Mouse (Mus musculus): Measurements from ENCODE around the gene Abhd5. TPM values are rescaled to one million over a fixed set of nuclear protein-coding genes. Genes with fewer than 3 reads are reported as not detected.

Abhd5 gene
- total and polyA plus RNA-seq, 3 experiments = 14.2 to 20.2 TPM; not detected in 1

- no peak overlapping the region for H3K9ac ChIP-seq (ENCODE audit: control insufficient read depth, low read depth, low read length, poor library complexity, severe bottlenecking)
- no peaks in the 10 kb centered on the region for H3K79me2 ChIP-seq (ENCODE audit: control insufficient read depth, insufficient read depth, low read length, poor library complexity)
- H3K27ac ChIP-seq (ENCODE audit: control insufficient read depth, low read depth, low read length) = no peak overlapping the region
- no peak for TF ChIP-seq MAX (IDR thresholded peaks at IDR 0.05; ENCODE audit: low read length)
- TF ChIP-seq GABPA (IDR thresholded peaks at IDR 0.05; ENCODE audit: low read depth, low read length) = no peak
- TF ChIP-seq GATA1 (IDR thresholded peaks at IDR 0.05; ENCODE audit: low read depth, low read length) = no peak
- TF ChIP-seq E2F4 (IDR thresholded peaks at IDR 0.05; ENCODE audit: borderline replicate concordance, low read depth, low read length) = no peak
- TF ChIP-seq JUND (IDR thresholded peaks at IDR 0.05; ENCODE audit: low read depth, low read length) = no peak
- no peak for TF ChIP-seq MXI1 (IDR thresholded peaks at IDR 0.05; ENCODE audit: low read depth, low read length)
- TF ChIP-seq POLR2A (IDR thresholded peaks at IDR 0.05; ENCODE audit: control insufficient read depth in 1 of 2, insufficient read depth in 1 of 2, low read depth in 1 of 2, low read length in 2 of 2, poor library complexity in 1 of 2) = no peak
- TF ChIP-seq TAL1 (IDR thresholded peaks at IDR 0.05; ENCODE audit: low read length) = no peak
- no peak for TF ChIP-seq USF1 (IDR thresholded peaks at IDR 0.05; ENCODE audit: low read depth, low read length)
- no peak for TF ChIP-seq EP300 (IDR thresholded peaks at IDR 0.05; ENCODE audit: low read depth in 1 of 2, low read length in 2 of 2)
- H3K4me1 ChIP-seq (ENCODE audit: control insufficient read depth in 1 of 2, insufficient read depth in 2 of 2, low read length in 2 of 2) = no peaks in the 10 kb centered on the region
- no peaks in the 10 kb centered on the region for H3K9me3 ChIP-seq (replicated peaks; ENCODE audit: insufficient read depth, low read length)
- no peak overlapping the region for H3K4me3 ChIP-seq (ENCODE audit: control insufficient read depth in 1 of 2, insufficient read depth in 1 of 2, low read depth in 2 of 2, low read length in 2 of 2)
- H3K27me3 ChIP-seq (ENCODE audit: control insufficient read depth in 1 of 2, insufficient read depth in 2 of 2, low read length in 2 of 2) = no peaks in the 10 kb centered on the region; a peak in 1 of 4 replicates
- no peaks in the 10 kb centered on the region for H3K36me3 ChIP-seq (ENCODE audit: control insufficient read depth in 1 of 2, insufficient read depth in 2 of 2, low read length in 2 of 2)
- DNase-seq (ENCODE audit: low read depth, low spot score) = no peak
Observed at GRCm38 (mm10) chr9:122316562-122316961, 34.8 kb upstream of the Abhd5 start.

GRCm38 (mm10) chr9:122320626-122321025 is 30.8 kb upstream of the Abhd5 start:
- DNase-seq (ENCODE audit: low read depth, low spot score) = no peak
- Histone ChIP-seq H3K4me3 (ENCODE audit: control insufficient read depth in 1 of 2, insufficient read depth in 1 of 2, low read depth in 2 of 2, low read length in 2 of 2) (no peak overlapping the region), H3K27ac (ENCODE audit: control insufficient read depth, low read depth, low read length) (no peak overlapping the region), H3K9ac (ENCODE audit: control insufficient read depth, low read depth, low read length, poor library complexity, severe bottlenecking) (no peak overlapping the region), H3K79me2 (ENCODE audit: control insufficient read depth, insufficient read depth, low read length, poor library complexity) (no peaks in the 10 kb centered on the region), H3K27me3 (ENCODE audit: control insufficient read depth in 1 of 2, insufficient read depth in 2 of 2, low read length in 2 of 2) (no peaks in the 10 kb centered on the region; a peak in 1 of 4 replicates), H3K9me3 (replicated peaks; ENCODE audit: insufficient read depth, low read length) (no peaks in the 10 kb centered on the region), H3K36me3 (ENCODE audit: control insufficient read depth in 1 of 2, insufficient read depth in 2 of 2, low read length in 2 of 2) (no peaks in the 10 kb centered on the region), H3K4me1 (ENCODE audit: control insufficient read depth in 1 of 2, insufficient read depth in 2 of 2, low read length in 2 of 2) (no peaks in the 10 kb centered on the region)
- TF ChIP-seq RCOR1 (IDR thresholded peaks at IDR 0.05; ENCODE audit: low read depth, low read length) (no peak), E2F4 (IDR thresholded peaks at IDR 0.05; ENCODE audit: borderline replicate concordance, low read depth, low read length) (no peak), MAFK (IDR thresholded peaks at IDR 0.05; ENCODE audit: borderline replicate concordance, low read depth, low read length) (no peak), USF2 (IDR thresholded peaks at IDR 0.05; ENCODE audit: borderline replicate concordance in 1 of 2, insufficient read depth in 1 of 2, low read depth in 1 of 2, low read length in 2 of 2) (no peak), MXI1 (IDR thresholded peaks at IDR 0.05; ENCODE audit: low read depth, low read length) (no peak), BHLHE40 (IDR thresholded peaks at IDR 0.05; ENCODE audit: borderline replicate concordance, low read depth, low read length) (no peak)

- H3K27ac ChIP-seq (ENCODE audit: control insufficient read depth, low read depth, low read length) = no peak overlapping the region
- no peaks in the 10 kb centered on the region for H3K36me3 ChIP-seq (ENCODE audit: control insufficient read depth in 1 of 2, insufficient read depth in 2 of 2, low read length in 2 of 2)
- no peak overlapping the region for H3K9ac ChIP-seq (ENCODE audit: control insufficient read depth, low read depth, low read length, poor library complexity, severe bottlenecking)
- no peak for DNase-seq (ENCODE audit: low read depth, low spot score)
- TF ChIP-seq ZC3H11A (IDR thresholded peaks at IDR 0.05; ENCODE audit: low read depth, low read length) = no peak
- no peaks in the 10 kb centered on the region for H3K79me2 ChIP-seq (ENCODE audit: control insufficient read depth, insufficient read depth, low read length, poor library complexity)
- no peaks in the 10 kb centered on the region for H3K9me3 ChIP-seq (replicated peaks; ENCODE audit: insufficient read depth, low read length)
- H3K4me3 ChIP-seq (ENCODE audit: control insufficient read depth in 1 of 2, insufficient read depth in 1 of 2, low read depth in 2 of 2, low read length in 2 of 2) = no peak overlapping the region
- peaks cover 2% of the 10 kb centered on the region in 2 experiments; a peak in 2 of 4 replicates for H3K27me3 ChIP-seq (ENCODE audit: control insufficient read depth in 1 of 2, insufficient read depth in 2 of 2, low read length in 2 of 2)
- no peaks in the 10 kb centered on the region for H3K4me1 ChIP-seq (ENCODE audit: control insufficient read depth in 1 of 2, insufficient read depth in 2 of 2, low read length in 2 of 2)
Observed at GRCm38 (mm10) chr9:122322356-122322755, 29.1 kb upstream of the Abhd5 start.

All from MEL (cell line).